Mouse (Mus musculus): ENCODE measurements around the gene Tomm5. TPM values are rescaled to one million over a fixed set of nuclear protein-coding genes. Genes with fewer than 3 reads are reported as not detected.
"Not testable (repeated sequence)": the region's sequence is repeated elsewhere in the genome, so short reads cannot be mapped to it uniquely, and the experiment has no call there.

The Tomm5 gene
- total and polyA plus RNA-seq, 3 experiments: 52.3 to 111 (median 77.9) TPM

GRCm38 (mm10) chr4:45066036-45066730, 41.7 kb downstream of the Tomm5 start:
- DNase-seq: no peak

- no peak for DNase-seq
Observed at GRCm38 (mm10) chr4:45064577-45064976, 43.3 kb downstream of the Tomm5 start.

- not testable (repeated sequence) for DNase-seq
Observed at GRCm38 (mm10) chr4:45063836-45064235, 44.1 kb downstream of the Tomm5 start.

- DNase-seq: no peak
Observed at GRCm38 (mm10) chr4:45055451-45055850, 52.5 kb downstream of the Tomm5 start.

Other genes with a start within 250 kb of the Tomm5 start
- gene Grhpr, start 126.7 kb downstream of the Tomm5 start, total RNA-seq (2021): 100 to 1,000 TPM; 139 to 220 TPM
- gene Grhpr, start 126.7 kb downstream of the Tomm5 start, polyA plus RNA-seq (2012; rRNA removed): 280 and 300 TPM in 2 replicates
- 10 to 100 TPM in 1 of 2 experiments, 1 to 10 TPM in 1; 8.9 to 12.0 TPM for gene Zbtb5, start 95.7 kb downstream of the Tomm5 start, total RNA-seq (2021)
- 13.1 and 21.3 TPM in 2 replicates for gene Zbtb5, start 95.7 kb downstream of the Tomm5 start, polyA plus RNA-seq (2012; rRNA removed)
- gene Polr1e, start 89.5 kb downstream of the Tomm5 start, total RNA-seq (2021): 10 to 100 TPM; 13.0 to 16.3 TPM
- gene Polr1e, start 89.5 kb downstream of the Tomm5 start, polyA plus RNA-seq (2012; rRNA removed): 2.9 and 3.1 TPM in 2 replicates
- gene Fbxo10, start 23.5 kb downstream of the Tomm5 start, total RNA-seq (2021): 10 to 100 TPM in 1 of 2 experiments, 1 to 10 TPM in 1; 6.7 to 12.0 TPM
- 15.0 and 16.0 TPM in 2 replicates for gene Fbxo10, start 23.5 kb downstream of the Tomm5 start, polyA plus RNA-seq (2012; rRNA removed)
- gene Frmpd1, start 76.8 kb upstream of the Tomm5 start, total RNA-seq (2021): 1 to 10 TPM; 5.2 to 7.4 TPM
- gene Frmpd1, start 76.8 kb upstream of the Tomm5 start, polyA plus RNA-seq (2012; rRNA removed): 3.7 and 4.0 TPM in 2 replicates
- 10 to 100 TPM in 1 of 2 experiments, 1 to 10 TPM in 1; 8.7 to 12.8 TPM for gene Trmt10b, start 189.0 kb upstream of the Tomm5 start, total RNA-seq (2021)
- 0.48 and 0.70 TPM in 2 replicates for gene Trmt10b, start 189.0 kb upstream of the Tomm5 start, polyA plus RNA-seq (2012; rRNA removed)
- 10 to 100 TPM; 22.8 to 24.5 TPM for gene Dcaf10, start 234.0 kb upstream of the Tomm5 start, total RNA-seq (2021)
- 53.9 and 60.8 TPM in 2 replicates for gene Dcaf10, start 234.0 kb upstream of the Tomm5 start, polyA plus RNA-seq (2012; rRNA removed)
- gene Exosc3, start 234.6 kb upstream of the Tomm5 start, total RNA-seq (2021): 10 to 100 TPM; 24.3 to 38.1 TPM
- gene Exosc3, start 234.6 kb upstream of the Tomm5 start, polyA plus RNA-seq (2012; rRNA removed): 21.4 and 30.3 TPM in 2 replicates